Mouse (Mus musculus): ENCODE measurements around the gene Ndufa1.
"Not testable (repeated sequence)": the region's sequence is repeated elsewhere in the genome, so short reads cannot be mapped to it uniquely, and the experiment has no call there.

Gene Ndufa1

GRCm38 (mm10) chrX:37191105-37191743 lies at the start of gene Ndufa1, which contains the start of gene Rnf113a1:
Gene Ndufa1 (minus strand): TSS chrX:37191163.
Gene Rnf113a1 (plus strand): TSS chrX:37191245.
- peak; percentile 57 for DNase-seq (ENCODE audit: low read depth, low spot score)

- not testable (repeated sequence) for DNase-seq (ENCODE audit: low read depth, low spot score)
These were observed 31.2 kb upstream of the Ndufa1 start, which contains the start of gene Rhox1 for GRCm38 (mm10) chrX:37222158-37222557. Gene Rhox1 (minus strand): TSS chrX:37222258.

GRCm38 (mm10) chrX:37210941-37211340 lies 20.0 kb upstream of the Ndufa1 start, which contains the start of gene Gm9:
Gene Gm9 (minus strand): TSS chrX:37211041.
- DNase-seq (ENCODE audit: low read depth, low spot score), result no peak

- DNase-seq (ENCODE audit: low read depth, low spot score), result no peak
These were observed 7.7 kb upstream of the Ndufa1 start for GRCm38 (mm10) chrX:37198676-37199075.

- no peak for DNase-seq (ENCODE audit: low read depth, low spot score)
These were observed 899 bp upstream of the Ndufa1 start for GRCm38 (mm10) chrX:37191744-37192379.

- no peak for DNase-seq (ENCODE audit: low read depth, low spot score)
These were observed 233 bp downstream of the Ndufa1 start for GRCm38 (mm10) chrX:37190755-37191104.

- not testable (repeated sequence) for DNase-seq (ENCODE audit: low read depth, low spot score)
These were observed 6.6 kb downstream of the Ndufa1 start for GRCm38 (mm10) chrX:37184401-37184800.

- DNase-seq (ENCODE audit: low read depth, low spot score), result no peak
These were observed 22.2 kb downstream of the Ndufa1 start, which contains the start of gene Akap14 for GRCm38 (mm10) chrX:37168742-37169141. Gene Akap14 (minus strand): TSS chrX:37168842.

- DNase-seq (ENCODE audit: low read depth, low spot score), result peak; percentile 44
These were observed 23.9 kb downstream of the Ndufa1 start for GRCm38 (mm10) chrX:37167085-37167484.

- DNase-seq (ENCODE audit: low read depth, low spot score), result no peak
These were observed 27.8 kb downstream of the Ndufa1 start for GRCm38 (mm10) chrX:37163115-37163514.

GRCm38 (mm10) chrX:37161169-37161568 lies 29.8 kb downstream of the Ndufa1 start:
- DNase-seq (ENCODE audit: low read depth, low spot score), result no peak

GRCm38 (mm10) chrX:37157839-37158238 lies 33.1 kb downstream of the Ndufa1 start:
- no peak for DNase-seq (ENCODE audit: low read depth, low spot score)

GRCm38 (mm10) chrX:37144954-37145353 lies 46.0 kb downstream of the Ndufa1 start:
- peak; percentile 12 for DNase-seq (ENCODE audit: low read depth, low spot score)

- not testable (repeated sequence) for DNase-seq (ENCODE audit: low read depth, low spot score)
These were observed 46.5 kb downstream of the Ndufa1 start for GRCm38 (mm10) chrX:37144498-37144897.

GRCm38 (mm10) chrX:37141732-37142131 lies 49.2 kb downstream of the Ndufa1 start:
- no peak for DNase-seq (ENCODE audit: low read depth, low spot score)
